Mouse (Mus musculus) MEL (cell line): ENCODE data around the gene Trmt1. TPM values are rescaled to one million over a fixed set of nuclear protein-coding genes. Genes with fewer than 3 reads are reported as not detected.

ENCODE experiments used
- DNase-seq: peaks from one replicate; pipeline ENCODE4 v3.0.0; 2011; ENCODE audit warnings: low read depth, low spot score
- H3K27ac ChIP-seq: 2 replicates; pipeline ENCODE4 v1.5.1; 2012; ENCODE audit warnings: low read depth, mild to moderate bottlenecking, control low read depth, low read length, moderate library complexity; ENCODE audit not compliant: control insufficient read depth
- H3K27me3 ChIP-seq, 2 experiments: fragments of 150-350 bp in 1 of 2; sonication (generic) in 1 of 2; 2 replicates each; pipeline ENCODE4 v1.6.1; 2012; ENCODE audit warnings: low read length in 2 of 2, mild to moderate bottlenecking in 2 of 2, improper control_type of control experiment in 1 of 2, moderate library complexity in 1 of 2; ENCODE audit not compliant: insufficient read depth in 2 of 2, control insufficient read depth in 1 of 2
- H3K36me3 ChIP-seq, 2 experiments: 2 replicates each; pipeline ENCODE4 v1.6.1; 2012 to 2014; ENCODE audit warnings: low read length in 2 of 2, improper control_type of control experiment in 1 of 2, inconsistent platforms in 1 of 2, mild to moderate bottlenecking in 1 of 2; ENCODE audit not compliant: insufficient read depth in 2 of 2, control insufficient read depth in 1 of 2
- H3K4me1 ChIP-seq, 2 experiments: fragments of 150-350 bp in 1 of 2; sonication (generic) in 1 of 2; 2 replicates each; pipeline ENCODE4 v1.6.1; 2012; ENCODE audit warnings: low read length in 2 of 2, improper control_type of control experiment in 1 of 2, mild to moderate bottlenecking in 1 of 2; ENCODE audit not compliant: insufficient read depth in 2 of 2, control insufficient read depth in 1 of 2
- H3K4me3 ChIP-seq, 2 experiments: fragments of 150-350 bp in 1 of 2; sonication (generic) in 1 of 2; 2 replicates each; pipeline ENCODE4 v1.5.1; 2012; ENCODE audit warnings: low read depth in 2 of 2, low read length in 2 of 2, mild to moderate bottlenecking in 2 of 2, moderate library complexity in 2 of 2, control low read depth in 1 of 2, improper control_type of control experiment in 1 of 2; ENCODE audit not compliant: control insufficient read depth in 1 of 2, insufficient read depth in 1 of 2
- H3K79me2 ChIP-seq: 2 replicates; pipeline ENCODE4 v1.6.1; 2012; ENCODE audit warnings: mild to moderate bottlenecking, low read length, moderate library complexity; ENCODE audit not compliant: control insufficient read depth, poor library complexity, insufficient read depth
- H3K9ac ChIP-seq: 2 replicates; pipeline ENCODE4 v1.6.1; 2012; ENCODE audit warnings: low read depth, mild to moderate bottlenecking, control low read depth, low read length, moderate library complexity; ENCODE audit not compliant: control insufficient read depth, poor library complexity, severe bottlenecking
- H3K9me3 ChIP-seq: fragments of 150-350 bp; sonication (generic); replicated peaks from 2 replicates; pipeline ENCODE4 v1.6.1; 2012; ENCODE audit warnings: mild to moderate bottlenecking, low read length, improper control_type of control experiment, moderate library complexity; ENCODE audit not compliant: insufficient read depth
- BHLHE40 ChIP-seq: IDR thresholded peaks from 2 replicates; pipeline ENCODE4 v1.6.1; 2012; ENCODE audit warnings: low read depth, mild to moderate bottlenecking, inconsistent platforms, low read length, improper control_type of control experiment, borderline replicate concordance
- CHD1 ChIP-seq: IDR thresholded peaks from 2 replicates; pipeline ENCODE4 v1.6.1; 2012; ENCODE audit warnings: low read depth, mild to moderate bottlenecking, inconsistent platforms, low read length, improper control_type of control experiment
- CHD2 ChIP-seq: IDR thresholded peaks from 2 replicates; pipeline ENCODE4 v1.6.1; 2011; ENCODE audit warnings: low read length, improper control_type of control experiment
- CTCF ChIP-seq, 3 experiments: IDR thresholded peaks in 2 of 3; conservative IDR thresholded peaks in 1 of 3; 2 replicates each; pipeline ENCODE4 v1.5.1; 2011 to 2012; ENCODE audit warnings: low read length in 3 of 3, low read depth in 2 of 3, mild to moderate bottlenecking in 2 of 3, improper control_type of control experiment in 1 of 3, inconsistent platforms in 1 of 3, mixed read lengths in 1 of 3, moderate library complexity in 1 of 3; ENCODE audit not compliant: control insufficient read depth in 1 of 3, insufficient read depth in 1 of 3, poor library complexity in 1 of 3, severe bottlenecking in 1 of 3
- E2F4 ChIP-seq: IDR thresholded peaks from 2 replicates; pipeline ENCODE4 v1.6.1; 2011; ENCODE audit warnings: low read depth, low read length, improper control_type of control experiment, borderline replicate concordance
- ELF1 ChIP-seq: IDR thresholded peaks from 2 replicates; pipeline ENCODE4 v1.6.1; 2014; ENCODE audit warnings: low read depth, mild to moderate bottlenecking, inconsistent platforms, low read length, improper control_type of control experiment, moderate library complexity
- ETS1 ChIP-seq: IDR thresholded peaks from 2 replicates; pipeline ENCODE4 v1.6.1; 2012; ENCODE audit warnings: low read depth, mild to moderate bottlenecking, inconsistent platforms, low read length, improper control_type of control experiment, moderate library complexity
- GABPA ChIP-seq: IDR thresholded peaks from 2 replicates; pipeline ENCODE4 v1.6.1; 2012; ENCODE audit warnings: low read depth, mild to moderate bottlenecking, inconsistent platforms, low read length, improper control_type of control experiment, moderate library complexity
- KAT2A ChIP-seq: conservative IDR thresholded peaks from 2 replicates; pipeline ENCODE4 v1.6.1; 2012; ENCODE audit warnings: low read depth, low read length, improper control_type of control experiment, inconsistent platforms
- MAX ChIP-seq: IDR thresholded peaks from 2 replicates; pipeline ENCODE4 v1.6.1; 2011; ENCODE audit warnings: low read length, improper control_type of control experiment
- MYB ChIP-seq: IDR thresholded peaks from 2 replicates; pipeline ENCODE4 v1.6.1; 2011; ENCODE audit warnings: mild to moderate bottlenecking, low read depth, low read length, improper control_type of control experiment
- MYC ChIP-seq: IDR thresholded peaks from 2 replicates; pipeline ENCODE4 v1.6.1; 2011; ENCODE audit warnings: low read depth, mild to moderate bottlenecking, low read length, improper control_type of control experiment, moderate library complexity
- NRF1 ChIP-seq: IDR thresholded peaks from 2 replicates; pipeline ENCODE4 v1.6.1; 2014; ENCODE audit warnings: low read depth, mild to moderate bottlenecking, inconsistent platforms, low read length, improper control_type of control experiment, moderate library complexity; ENCODE audit not compliant: poor library complexity, insufficient read depth, severe bottlenecking
- POLR2AphosphoS2 ChIP-seq: IDR thresholded peaks from 2 replicates; pipeline ENCODE4 v1.6.1; 2011; ENCODE audit warnings: low read length, improper control_type of control experiment
- RAD21 ChIP-seq: IDR thresholded peaks from 2 replicates; pipeline ENCODE4 v1.6.1; 2011; ENCODE audit warnings: mild to moderate bottlenecking, low read depth, low read length, improper control_type of control experiment
- SIN3A ChIP-seq: IDR thresholded peaks from 2 replicates; pipeline ENCODE4 v1.6.1; 2012; ENCODE audit warnings: low read length, improper control_type of control experiment, inconsistent platforms
- SMC3 ChIP-seq: IDR thresholded peaks from 2 replicates; pipeline ENCODE4 v1.6.1; 2011; ENCODE audit warnings: low read depth, low read length, improper control_type of control experiment
- TAL1 ChIP-seq: IDR thresholded peaks from 2 replicates; pipeline ENCODE4 v1.6.1; 2012; ENCODE audit warnings: mild to moderate bottlenecking, inconsistent platforms, low read length, moderate library complexity, mixed read lengths
- TBP ChIP-seq: IDR thresholded peaks from 2 replicates; pipeline ENCODE4 v1.8.0; 2011; ENCODE audit warnings: low read depth, low read length, improper control_type of control experiment
- UBTF ChIP-seq: IDR thresholded peaks from 2 replicates; pipeline ENCODE4 v1.6.1; 2012; ENCODE audit warnings: low read depth, mild to moderate bottlenecking, inconsistent platforms, low read length, improper control_type of control experiment, moderate library complexity, borderline replicate concordance; ENCODE audit not compliant: insufficient read depth
- USF1 ChIP-seq: IDR thresholded peaks from 2 replicates; pipeline ENCODE4 v1.6.1; 2014; ENCODE audit warnings: low read depth, mild to moderate bottlenecking, inconsistent platforms, low read length, improper control_type of control experiment, moderate library complexity
- ZC3H11A ChIP-seq: IDR thresholded peaks from 2 replicates; pipeline ENCODE4 v1.6.1; 2012; ENCODE audit warnings: low read depth, mild to moderate bottlenecking, inconsistent platforms, low read length, improper control_type of control experiment
- polyA plus RNA-seq, 2 experiments: library from polyadenylated mRNA; stranded (reverse) in 1 of 2; unstranded in 1 of 2; fragments of >175 nt in 1 of 2; fragments of >200 nt in 1 of 2; gene quantifications; 2 replicates each; pipeline versions ENCODE4 v1.2.1 to v1.2.4; 2012; ENCODE audit warnings: low replicate concordance in 2 of 2, low read depth in 1 of 2; ENCODE audit not compliant: insufficient read length in 2 of 2, insufficient read depth in 1 of 2, missing spikeins in 1 of 2
- total RNA-seq: library from RNA; depleted of rRNA; stranded (reverse); fragments of 300-350 nt; gene quantifications from 2 replicates; pipeline ENCODE4 v1.2.3, GENCODE M21; 2012

The Trmt1 gene
- total and polyA plus RNA-seq, 3 experiments = 183 to 221 TPM; not detected in 1

- Histone ChIP-seq H3K27ac (no peak overlapping the region), H3K4me1 (peaks cover 3 to 7% of the 10 kb centered on the region in 2 experiments; a peak in 2 of 4 replicates), H3K4me3 (no peak overlapping the region), H3K9me3 (no peaks in the 10 kb centered on the region), H3K36me3 (no peaks in the 10 kb centered on the region; a peak in 2 of 4 replicates), H3K9ac (no peak overlapping the region), H3K27me3 (no peaks in the 10 kb centered on the region), H3K79me2 (no peaks in the 10 kb centered on the region)
- TF ChIP-seq USF1 = no peak
- TF ChIP-seq MYB = no peak
- no peak for TF ChIP-seq BHLHE40
- no peak for TF ChIP-seq KAT2A
- DNase-seq = no peak
These were observed 55.1 kb downstream of the Trmt1 start for GRCm38 (mm10) chr8:84740895-84741843.

GRCm38 (mm10) chr8:84742171-84743053 lies 56.3 kb downstream of the Trmt1 start:
- Histone ChIP-seq H3K27me3 (no peaks in the 10 kb centered on the region), H3K36me3 (no peaks in the 10 kb centered on the region; a peak in 2 of 4 replicates), H3K4me1 (peaks cover 3 to 7% of the 10 kb centered on the region in 2 experiments; a peak in 2 of 4 replicates), H3K27ac (no peak overlapping the region), H3K9me3 (no peaks in the 10 kb centered on the region), H3K4me3 (no peak overlapping the region), H3K9ac (no peak overlapping the region), H3K79me2 (no peaks in the 10 kb centered on the region)
- TF ChIP-seq GABPA = no peak
- no peak for TF ChIP-seq ELF1
- TF ChIP-seq SMC3 = no peak
- no peak for TF ChIP-seq RAD21
- no peak for TF ChIP-seq SIN3A
- TF ChIP-seq TBP = no peak
- no peak for TF ChIP-seq CTCF (IDR thresholded peaks at IDR 0.05 in 2 of 3, conservative IDR thresholded peaks at IDR 0.05 in 1 of 3; ENCODE audit: control insufficient read depth in 1 of 3, insufficient read depth in 1 of 3, low read depth in 2 of 3, low read length in 3 of 3, poor library complexity in 1 of 3, severe bottlenecking in 1 of 3)
- no peak for TF ChIP-seq TAL1
- no peak for TF ChIP-seq E2F4
- no peak for TF ChIP-seq ZC3H11A
- TF ChIP-seq NRF1 = no peak
- TF ChIP-seq CHD1 = no peak
- no peak for TF ChIP-seq BHLHE40
- no peak for TF ChIP-seq POLR2AphosphoS2
- TF ChIP-seq CHD2 = no peak
- TF ChIP-seq ETS1 = no peak
- TF ChIP-seq UBTF = no peak
- TF ChIP-seq MAX = no peak
- TF ChIP-seq KAT2A = no peak
- no peak for TF ChIP-seq MYC
- DNase-seq = no peak
